Mouse (Mus musculus) kidney, embryonic 15.5 days (tissue): ENCODE results near the gene Mgmt. TPM values are rescaled to one million over a fixed set of nuclear protein-coding genes. Genes with fewer than 3 reads are reported as not detected.
A peak's percentile ranks its signal among the peaks of the same experiment; 100 is the strongest.

Experiments
- ATAC-seq: fragments of 200-750 bp; cut with Nextera tagmentation; replicated peaks from 2 replicates; pipeline ENCODE4 v1.8.0; 2017; ENCODE audit warnings: moderate TSS enrichment; ENCODE audit not compliant: low FRiP score
- H3K27ac ChIP-seq: fragments of 300-500 bp; sonication (generic); 2 replicates; pipeline ENCODE4 v1.5.1; 2015; ENCODE audit warnings: mild to moderate bottlenecking, inconsistent platforms
- H3K27me3 ChIP-seq: fragments of 300-500 bp; sonication (generic); 2 replicates; pipeline ENCODE4 v1.6.1; 2015; ENCODE audit warnings: inconsistent platforms
- H3K36me3 ChIP-seq: fragments of 300-500 bp; sonication (generic); 2 replicates; pipeline ENCODE4 v1.6.1; 2015; ENCODE audit warnings: inconsistent platforms
- H3K4me1 ChIP-seq: fragments of 300-500 bp; sonication (generic); 2 replicates; pipeline ENCODE4 v1.6.1; 2015; ENCODE audit warnings: inconsistent platforms
- H3K4me2 ChIP-seq: fragments of 300-500 bp; sonication (generic); 2 replicates; pipeline ENCODE4 v1.6.1; 2015; ENCODE audit warnings: moderate library complexity, mild to moderate bottlenecking, inconsistent platforms
- H3K4me3 ChIP-seq: fragments of 300-500 bp; sonication (generic); replicated peaks from 2 replicates; pipeline ENCODE4 v1.5.1; 2015; ENCODE audit warnings: mild to moderate bottlenecking, inconsistent platforms
- H3K9ac ChIP-seq: fragments of 300-500 bp; sonication (generic); 2 replicates; pipeline ENCODE4 v1.6.1; 2015; ENCODE audit warnings: mild to moderate bottlenecking, inconsistent platforms
- H3K9me3 ChIP-seq: fragments of 300-500 bp; sonication (generic); replicated peaks from 2 replicates; pipeline ENCODE4 v1.6.1; 2016; ENCODE audit warnings: inconsistent platforms
- WGBS: fragments of 180-500 bp; shearing (Covaris S2); methylation state at CpG from one replicate; pipeline ENCODE4 v1.1.7; 2015; ENCODE audit warnings: mixed read lengths; 5-methylcytosine and 5-hydroxymethylcytosine counted together
- polyA plus RNA-seq: library from polyadenylated mRNA; unstranded; fragments of >200 nt; fragmentation: Nextera tagmentation; extraction: Ambion mirVana; gene quantifications from 2 replicates; pipeline ENCODE4 v1.2.1, GENCODE M21; 2015

Mgmt gene
- polyA plus RNA-seq, 1 experiment from 2014 or later = 5.8 TPM

DNA sequence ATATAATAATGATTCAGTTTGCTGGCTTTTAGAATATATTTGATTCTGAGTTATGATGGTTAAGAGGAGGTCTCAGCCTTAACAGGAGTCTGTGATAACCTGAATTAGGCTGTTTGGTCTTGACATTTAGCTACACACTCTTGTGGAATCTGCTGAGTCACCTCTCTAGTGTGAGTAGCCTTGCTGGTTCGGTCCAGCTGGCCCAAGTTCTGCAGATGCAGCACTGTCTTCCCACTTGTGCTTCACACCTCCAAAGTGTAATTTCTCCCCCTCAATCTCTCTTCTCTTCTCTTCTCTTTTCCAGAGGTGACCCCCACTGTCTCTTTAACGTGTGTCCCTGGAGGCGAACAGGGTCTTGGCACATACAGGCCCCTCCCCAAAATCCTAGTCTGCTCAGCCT, 171.8 kb downstream of the Mgmt start:
- 90% methylated on average over 3 of the region's 3 CpGs for WGBS
- H3K9ac ChIP-seq = no peak overlapping the region

DNA sequence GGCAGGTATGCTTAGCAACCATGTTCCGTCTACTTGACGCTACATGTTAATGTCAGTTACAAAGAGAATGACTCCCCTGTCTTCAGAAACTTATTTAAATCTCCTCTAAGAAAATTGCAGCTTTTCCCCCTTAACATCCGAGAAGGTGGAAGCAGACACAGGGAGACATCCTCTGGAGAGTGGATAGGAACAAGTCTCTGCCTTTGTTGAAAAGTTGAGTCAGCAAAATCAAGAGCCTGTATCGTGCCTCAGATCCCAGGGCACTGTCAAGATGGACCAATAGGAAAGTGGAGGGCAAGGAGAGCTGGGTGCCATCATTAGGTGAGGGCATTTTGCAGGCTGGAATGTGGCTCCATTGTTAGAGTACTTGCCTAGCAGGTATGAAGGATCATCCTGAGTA, 172.6 kb downstream of the Mgmt start:
- ATAC-seq = no peak
- H3K27ac ChIP-seq = no peak overlapping the region
- no peak overlapping the region for H3K4me2 ChIP-seq
- no peak overlapping the region for H3K9ac ChIP-seq
- no peaks in the 10 kb centered on the region for H3K9me3 ChIP-seq
- no peaks in the 10 kb centered on the region for H3K27me3 ChIP-seq
- H3K4me1 ChIP-seq = no peaks in the 10 kb centered on the region
- no peak overlapping the region for H3K4me3 ChIP-seq
- 84% methylated on average over 4 of the region's 4 CpGs for WGBS
- H3K36me3 ChIP-seq = no peaks in the 10 kb centered on the region

More for the DNA sequence above, 171.8 kb downstream of the Mgmt start:
- no peaks in the 10 kb centered on the region for H3K9me3 ChIP-seq
- no peak overlapping the region for H3K4me3 ChIP-seq
- ATAC-seq = no peak
- H3K4me1 ChIP-seq = no peaks in the 10 kb centered on the region
- no peaks in the 10 kb centered on the region for H3K36me3 ChIP-seq
- H3K27me3 ChIP-seq = no peaks in the 10 kb centered on the region
- no peak overlapping the region for H3K27ac ChIP-seq
- no peak overlapping the region for H3K4me2 ChIP-seq

DNA sequence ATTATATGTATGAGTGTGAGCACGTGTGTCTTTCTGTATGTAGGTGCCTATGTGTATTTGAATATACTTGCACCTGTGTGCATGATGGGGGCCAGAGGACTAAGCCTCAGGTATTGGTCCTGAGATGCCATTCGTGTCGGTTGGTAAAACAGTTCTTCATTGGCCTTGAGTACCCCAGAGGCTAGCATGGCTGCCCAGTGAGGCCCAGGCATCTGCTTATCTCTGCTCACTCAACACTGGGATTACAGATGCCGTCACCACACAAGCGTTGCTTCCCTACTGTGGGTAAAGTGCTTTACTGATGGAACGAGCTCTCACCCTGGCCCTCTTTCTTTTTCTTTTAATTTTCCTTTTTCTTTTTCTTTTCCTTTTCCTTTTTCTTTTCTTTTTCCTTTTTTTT, 173.3 kb downstream of the Mgmt start:
- 94% methylated on average over 6 of the region's 6 CpGs for WGBS
- Histone ChIP-seq H3K9ac (no peak overlapping the region), H3K36me3 (no peaks in the 10 kb centered on the region), H3K4me1 (0 out of 2 replicates have a peak, but pooled peaks cover 3% of the 10 kb centered on the region), H3K27ac (no peak overlapping the region), H3K4me3 (no peak overlapping the region), H3K4me2 (no peak overlapping the region), H3K9me3 (no peaks in the 10 kb centered on the region), H3K27me3 (no peaks in the 10 kb centered on the region)
- no peak for ATAC-seq

DNA sequence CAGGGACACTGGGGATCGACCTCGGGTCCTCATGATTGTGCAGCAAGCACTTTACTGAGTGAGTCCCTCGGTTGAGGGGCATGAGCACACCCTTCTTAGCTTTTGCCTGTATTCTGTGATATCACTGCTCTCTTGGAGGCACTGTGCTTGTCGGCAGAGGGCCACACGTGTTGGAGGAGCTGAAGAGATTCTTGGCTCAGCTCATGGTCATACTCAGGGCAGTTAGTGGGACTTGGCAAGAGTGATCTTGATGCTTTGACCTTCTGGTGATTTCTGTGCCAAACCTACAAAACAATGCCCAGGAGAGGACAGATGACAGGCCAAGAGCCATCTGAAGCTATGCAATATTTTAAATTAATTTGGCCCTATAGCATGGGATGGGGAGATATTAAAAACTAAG, 174.4 kb downstream of the Mgmt start:
- no peak overlapping the region for H3K27ac ChIP-seq
- H3K9ac ChIP-seq = no peak overlapping the region
- ATAC-seq = no peak
- 84% methylated on average over 5 of the region's 5 CpGs for WGBS
- no peaks in the 10 kb centered on the region for H3K27me3 ChIP-seq
- H3K4me3 ChIP-seq = no peak overlapping the region
- H3K4me2 ChIP-seq = no peak overlapping the region
- no peaks in the 10 kb centered on the region for H3K9me3 ChIP-seq
- H3K4me1 ChIP-seq = peaks cover 11% of the 10 kb centered on the region
- H3K36me3 ChIP-seq = no peaks in the 10 kb centered on the region

DNA sequence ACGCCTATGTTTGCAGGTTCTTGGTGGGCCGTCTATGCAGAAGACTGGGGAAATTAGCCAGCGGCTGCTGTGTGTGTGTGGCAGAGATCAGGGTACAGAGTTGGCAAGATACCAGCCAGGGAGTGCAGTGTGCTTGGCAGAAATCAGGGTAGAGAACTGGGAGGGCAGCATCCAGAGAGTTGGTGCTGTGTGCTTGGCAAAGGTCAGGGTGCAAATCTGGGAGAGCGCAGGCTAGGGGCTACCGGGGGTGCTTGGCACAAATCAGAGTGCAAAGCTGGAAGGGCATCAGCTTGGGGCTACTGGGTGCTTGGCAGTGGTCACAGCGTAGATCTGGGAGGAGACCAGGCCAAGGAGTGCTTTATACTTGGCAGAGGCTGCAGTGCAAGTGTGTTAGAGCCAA, 175.4 kb downstream of the Mgmt start:
- no peak overlapping the region for H3K9ac ChIP-seq
- H3K27me3 ChIP-seq = no peaks in the 10 kb centered on the region
- H3K9me3 ChIP-seq = no peaks in the 10 kb centered on the region
- H3K4me1 ChIP-seq = peaks cover 14% of the 10 kb centered on the region
- no peak overlapping the region for H3K4me3 ChIP-seq
- 88% methylated on average over 6 of the region's 6 CpGs for WGBS
- no peak for ATAC-seq
- H3K36me3 ChIP-seq = no peaks in the 10 kb centered on the region
- H3K4me2 ChIP-seq = no peak overlapping the region
- no peak overlapping the region for H3K27ac ChIP-seq

DNA sequence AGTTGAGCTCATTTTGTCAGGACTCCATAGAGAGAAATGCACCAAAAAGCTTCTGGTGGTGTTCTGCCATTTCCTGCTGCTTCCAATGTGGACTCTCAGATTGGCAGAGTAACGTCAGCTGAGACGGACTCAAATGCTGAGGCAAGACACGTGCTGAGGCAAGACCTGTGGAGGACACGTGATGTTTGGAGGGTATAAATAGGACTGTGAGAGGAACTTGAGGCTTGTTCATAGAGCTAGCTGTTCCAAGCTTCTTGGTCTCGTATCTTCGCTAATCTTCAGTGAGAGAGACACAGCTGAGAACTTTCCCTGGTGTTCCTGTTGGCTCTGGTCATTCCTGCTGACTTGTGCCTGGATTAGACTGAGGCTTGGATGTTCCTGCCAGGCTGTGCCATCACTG, 176.9 kb downstream of the Mgmt start:
- WGBS = 92% methylated on average over 6 of the region's 6 CpGs
- H3K4me3 ChIP-seq = no peak overlapping the region
- H3K27ac ChIP-seq = no peak overlapping the region
- H3K9me3 ChIP-seq = no peaks in the 10 kb centered on the region
- no peak overlapping the region for H3K9ac ChIP-seq
- H3K4me1 ChIP-seq = peaks cover 14% of the 10 kb centered on the region
- H3K27me3 ChIP-seq = no peaks in the 10 kb centered on the region
- H3K36me3 ChIP-seq = no peaks in the 10 kb centered on the region
- ATAC-seq = no peak
- no peak overlapping the region for H3K4me2 ChIP-seq

DNA sequence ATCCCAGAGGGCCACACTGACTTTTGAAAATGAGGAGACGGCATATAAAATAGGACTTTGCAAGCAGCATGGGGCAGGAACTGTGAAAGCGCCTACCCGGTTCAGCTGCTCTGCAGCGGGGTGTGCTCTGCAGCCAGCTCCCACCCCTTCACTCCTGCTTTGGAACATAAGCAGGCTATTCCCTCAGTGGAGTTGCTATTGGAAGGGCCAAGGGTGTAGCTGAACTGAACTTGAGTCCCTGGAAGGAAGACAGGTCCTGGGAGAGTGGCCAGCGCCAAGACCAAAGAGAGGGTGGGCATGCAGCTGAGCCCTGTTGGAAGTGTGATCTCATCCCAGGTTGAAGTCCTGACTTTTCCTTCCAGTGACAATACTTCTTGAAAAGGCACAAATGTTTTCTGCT, 179.5 kb downstream of the Mgmt start:
- WGBS = 46% methylated on average over 5 of the region's 5 CpGs
- H3K9me3 ChIP-seq = no peaks in the 10 kb centered on the region
- H3K4me1 ChIP-seq = peaks cover 14% of the 10 kb centered on the region
- ATAC-seq = peak; percentile 58
- no peaks in the 10 kb centered on the region for H3K36me3 ChIP-seq
- H3K27ac ChIP-seq = peak overlapping the region; percentile 42
- no peak overlapping the region for H3K9ac ChIP-seq
- no peak overlapping the region for H3K4me3 ChIP-seq
- H3K27me3 ChIP-seq = no peaks in the 10 kb centered on the region
- no peak overlapping the region for H3K4me2 ChIP-seq

DNA sequence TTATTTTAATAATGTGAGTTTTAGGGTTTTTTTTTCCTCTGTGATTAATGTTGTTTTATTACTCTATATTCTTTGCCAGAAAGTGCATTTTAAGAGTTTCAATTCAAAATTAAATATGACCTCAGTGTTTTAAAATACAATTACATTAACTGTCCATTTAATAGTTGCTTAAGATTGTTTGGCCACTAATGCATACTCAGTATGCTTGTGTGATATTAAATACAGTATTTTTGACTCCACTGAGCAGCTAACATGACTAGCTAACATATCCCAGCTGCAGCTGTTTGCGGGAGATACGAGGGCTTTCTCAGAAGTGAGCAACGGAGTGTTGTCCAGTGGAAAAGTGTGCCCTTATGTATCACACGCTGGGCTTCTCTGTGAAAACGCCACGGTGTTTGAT, 179.9 kb downstream of the Mgmt start:
- peaks cover 14% of the 10 kb centered on the region for H3K4me1 ChIP-seq
- WGBS = 55% methylated on average over 6 of the region's 6 CpGs
- H3K4me2 ChIP-seq = no peak overlapping the region
- no peak for ATAC-seq
- H3K4me3 ChIP-seq = no peak overlapping the region
- H3K9me3 ChIP-seq = no peaks in the 10 kb centered on the region
- H3K27ac ChIP-seq = no peak overlapping the region
- no peaks in the 10 kb centered on the region for H3K36me3 ChIP-seq
- no peak overlapping the region for H3K9ac ChIP-seq
- no peaks in the 10 kb centered on the region for H3K27me3 ChIP-seq

DNA sequence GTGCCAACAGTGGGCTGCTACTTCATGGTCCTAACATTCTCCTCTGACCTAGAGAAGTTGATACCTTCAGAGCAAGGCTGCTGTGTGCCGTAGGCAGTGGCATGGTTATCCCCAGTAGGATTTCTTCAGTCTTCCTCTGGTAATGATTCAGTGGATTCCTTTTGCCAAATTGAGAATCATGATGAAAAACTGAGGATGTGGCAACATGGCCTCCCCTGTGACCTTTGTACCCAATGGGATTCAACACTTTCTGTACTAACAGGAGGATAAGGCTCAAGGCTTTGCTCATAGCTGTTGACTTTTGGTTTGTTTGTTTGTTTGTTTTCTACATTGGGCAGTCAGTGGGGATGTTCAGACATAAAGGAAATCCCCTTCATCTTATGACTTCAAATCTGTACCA, 180.9 kb downstream of the Mgmt start:
- 100% methylated on average over 1 of the region's 1 CpGs for WGBS
- Histone ChIP-seq H3K4me3 (no peak overlapping the region), H3K27ac (no peak overlapping the region), H3K4me2 (no peak overlapping the region), H3K9me3 (no peaks in the 10 kb centered on the region), H3K4me1 (peaks cover 14% of the 10 kb centered on the region), H3K27me3 (no peaks in the 10 kb centered on the region), H3K36me3 (no peaks in the 10 kb centered on the region), H3K9ac (no peak overlapping the region)
- no peak for ATAC-seq

DNA sequence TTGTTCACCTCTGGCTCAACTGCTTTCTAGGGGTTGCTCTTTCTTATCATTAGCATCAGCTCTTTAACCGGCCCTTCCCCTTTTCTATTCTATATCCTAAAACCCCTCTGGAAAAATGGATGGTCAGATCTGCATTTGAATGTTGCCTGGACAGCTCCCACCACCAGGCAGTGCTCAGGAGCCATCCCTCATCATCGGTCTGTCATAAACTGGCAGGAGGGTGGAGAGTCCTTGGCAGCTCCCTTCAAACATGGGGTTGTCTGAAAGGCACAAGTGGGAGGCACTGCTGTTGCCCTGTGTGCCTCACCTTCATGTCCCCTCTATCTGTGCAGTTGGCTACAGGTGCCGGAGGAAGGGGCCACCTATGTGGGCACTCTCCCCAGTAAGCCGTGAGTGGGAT, 185.8 kb downstream of the Mgmt start:
- peaks cover 16% of the 10 kb centered on the region; the same call in 1 of the 2 replicates for H3K4me1 ChIP-seq
- H3K4me2 ChIP-seq = no peak overlapping the region
- H3K9me3 ChIP-seq = no peaks in the 10 kb centered on the region
- H3K27ac ChIP-seq = no peak overlapping the region
- no peak overlapping the region for H3K9ac ChIP-seq
- 90% methylated on average over 4 of the region's 4 CpGs for WGBS
- H3K27me3 ChIP-seq = peaks cover 4% of the 10 kb centered on the region
- no peak for ATAC-seq
- no peak overlapping the region for H3K4me3 ChIP-seq
- no peaks in the 10 kb centered on the region for H3K36me3 ChIP-seq

DNA sequence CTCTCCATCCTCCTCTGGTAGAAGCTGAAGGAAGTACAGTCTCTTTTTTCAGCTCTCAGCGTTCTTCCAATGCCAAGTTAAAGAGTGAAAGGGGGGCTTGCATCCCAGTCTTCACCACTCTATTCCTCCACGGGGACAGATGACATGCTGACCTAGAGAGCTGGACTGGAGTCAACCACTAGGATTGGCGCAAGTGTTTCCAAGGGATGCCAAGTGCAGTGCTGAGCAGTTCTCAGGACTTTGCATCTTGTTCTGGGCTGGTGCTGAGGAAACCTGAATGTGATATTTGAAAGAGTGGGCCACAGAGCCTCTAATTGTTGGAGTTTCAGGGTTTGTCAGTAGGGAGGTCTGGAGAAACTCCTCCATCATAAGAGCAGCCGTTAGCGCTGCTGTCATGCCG, 187.8 kb downstream of the Mgmt start:
- ATAC-seq = no peak
- WGBS = 61% methylated on average over 6 of the region's 6 CpGs
- H3K9ac ChIP-seq = no peak overlapping the region

DNA sequence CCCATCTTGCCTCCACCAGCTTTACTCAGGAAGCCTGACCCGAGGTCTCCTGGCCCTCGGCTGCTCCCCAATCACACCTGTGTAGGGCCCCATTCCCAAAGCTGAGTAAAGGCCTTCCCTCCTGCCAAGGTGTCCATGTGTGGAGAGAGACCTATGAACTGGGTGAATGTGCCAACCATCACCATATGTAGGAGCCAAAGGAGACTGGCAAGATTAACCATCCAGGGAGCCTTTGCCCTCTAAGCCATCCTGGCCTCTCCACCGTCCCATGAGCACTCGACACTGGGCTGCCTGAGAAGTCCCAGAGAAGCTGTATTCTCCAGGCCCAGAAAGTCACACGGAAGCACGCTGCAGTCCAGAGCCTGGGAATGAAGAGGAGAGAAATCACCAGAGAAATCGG, 190.2 kb downstream of the Mgmt start:
- no peaks in the 10 kb centered on the region for H3K36me3 ChIP-seq
- no peak overlapping the region for H3K27ac ChIP-seq
- H3K4me1 ChIP-seq = peaks cover 38% of the 10 kb centered on the region
- H3K9ac ChIP-seq = no peak overlapping the region
- H3K9me3 ChIP-seq = no peaks in the 10 kb centered on the region
- peaks cover 4% of the 10 kb centered on the region for H3K27me3 ChIP-seq
- ATAC-seq = no peak
- no peak overlapping the region for H3K4me3 ChIP-seq
- WGBS = 83% methylated on average over 7 of the region's 7 CpGs
- H3K4me2 ChIP-seq = no peak overlapping the region

More for the DNA sequence above, 187.8 kb downstream of the Mgmt start:
- H3K27me3 ChIP-seq = peaks cover 4% of the 10 kb centered on the region
- no peak overlapping the region for H3K4me2 ChIP-seq
- H3K36me3 ChIP-seq = no peaks in the 10 kb centered on the region
- no peak overlapping the region for H3K4me3 ChIP-seq
- no peak overlapping the region for H3K27ac ChIP-seq
- H3K4me1 ChIP-seq = peaks cover 33% of the 10 kb centered on the region
- H3K9me3 ChIP-seq = no peaks in the 10 kb centered on the region

DNA sequence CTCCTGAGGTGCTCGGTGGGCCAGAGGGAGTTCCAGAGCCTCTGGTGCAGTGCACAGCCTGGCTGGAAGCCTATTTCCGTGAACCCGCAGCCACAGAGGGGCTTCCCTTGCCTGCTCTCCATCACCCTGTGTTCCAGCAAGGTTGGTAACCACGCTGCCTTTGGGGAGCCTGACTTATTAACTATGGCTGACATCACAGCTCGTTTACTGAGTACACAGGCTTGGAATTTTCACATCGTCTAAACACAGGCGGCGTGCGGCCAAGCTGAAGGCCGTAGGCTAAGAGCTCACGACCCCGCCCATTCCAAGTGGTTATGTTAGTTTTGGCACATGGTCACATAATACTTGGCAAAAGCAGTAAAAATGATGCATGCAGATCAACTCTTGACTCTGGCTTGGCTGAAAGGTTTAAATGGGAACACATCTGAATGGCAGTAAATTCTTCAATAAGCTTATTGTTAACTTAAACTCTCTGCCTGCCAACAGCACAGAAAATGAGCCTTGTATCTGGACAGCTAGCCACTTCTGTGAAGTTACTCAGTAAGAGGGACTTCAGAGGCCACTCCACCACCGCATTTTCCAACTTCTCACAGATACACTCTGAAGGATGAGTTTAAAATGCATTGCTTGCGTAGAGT, 191.7 kb downstream of the Mgmt start:
- peaks cover 38% of the 10 kb centered on the region for H3K4me1 ChIP-seq
- H3K4me3 ChIP-seq = no peak overlapping the region
- 0 out of 2 replicates have a peak overlapping the region, but pooled peaks have one; percentile 23 for H3K27ac ChIP-seq
- H3K27me3 ChIP-seq = no peaks in the 10 kb centered on the region; the same call in none of the 2 replicates
- WGBS = 28% methylated on average over 14 of the region's 14 CpGs
- ATAC-seq = peak; percentile 73
- no peaks in the 10 kb centered on the region for H3K9me3 ChIP-seq
- H3K4me2 ChIP-seq = no peak overlapping the region
- no peak overlapping the region for H3K9ac ChIP-seq
- H3K36me3 ChIP-seq = no peaks in the 10 kb centered on the region
